Mouse (Mus musculus): ENCODE measurements around the gene Aox2.

DNA sequence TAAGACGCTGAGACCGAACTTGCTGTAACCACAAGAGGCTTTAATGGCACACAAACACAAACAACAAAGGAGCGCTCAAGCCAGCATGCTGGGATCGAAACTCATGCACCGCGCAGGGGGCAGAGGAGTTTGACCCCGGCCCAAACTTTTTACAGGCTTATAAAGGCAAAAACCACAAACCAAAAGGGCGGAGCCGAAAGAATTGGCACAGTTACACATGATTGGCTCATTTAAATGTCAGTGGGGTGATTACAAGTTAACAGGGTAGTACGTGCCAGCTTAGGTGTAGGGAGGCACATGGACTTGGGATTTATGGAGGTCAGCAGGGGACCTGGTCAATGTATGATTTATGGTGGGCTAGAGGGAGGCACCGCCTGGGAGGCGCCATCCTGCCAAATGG lies 86.4 kb downstream of the Aox2 start:
- TF ChIP-seq CTCF (IDR thresholded peaks at IDR 0.05; ENCODE audit: borderline replicate concordance, insufficient read depth, low read length) = no peak
- no peak for TF ChIP-seq POLR2A (IDR thresholded peaks at IDR 0.05; ENCODE audit: low read depth, low read length)
